ENCODE assay signal across 14 mouse cellular contexts in the genomic region with DNA sequence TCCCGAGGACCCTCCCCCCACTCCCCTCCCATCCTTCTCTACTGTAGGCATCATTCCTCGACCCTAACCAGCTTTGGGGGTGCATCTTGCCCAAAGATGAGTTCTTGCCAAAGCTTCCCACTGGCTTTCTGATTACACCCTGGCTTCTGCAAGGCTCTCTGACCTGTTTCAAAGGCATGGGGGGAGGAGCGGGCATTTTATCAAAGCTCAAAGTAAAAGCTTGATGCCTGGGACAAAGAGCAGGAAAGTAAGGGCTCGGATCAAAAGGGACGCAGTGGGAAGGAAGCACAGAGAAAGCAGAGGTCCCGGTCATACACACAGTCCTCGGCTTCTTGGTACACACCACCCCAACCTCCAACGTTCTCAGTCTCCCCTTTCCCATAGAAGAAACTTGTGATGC. TPM values are rescaled to one million over a fixed set of nuclear protein-coding genes. Genes with fewer than 3 reads are reported as not detected.
"Had no signal": no experiment of that assay in that cellular context is flagged by ENCODE, and none has a peak within 500 bp of the region (broad histone marks: within the 10 kb centered on the region; RNA-seq: fewer than 3 reads in every experiment).

No protein-coding gene starts in this region.

- H3K4me3 ChIP-seq: limb, embryonic 12.5 days; lung, embryonic 15.5 days; megakaryocyte, embryonic 14.5 days; neural tube, embryonic 12.5 days had no signal

- H3K4me1 ChIP-seq: limb, embryonic 12.5 days; neural tube, embryonic 12.5 days had no signal

- H3K9me3 ChIP-seq: limb, embryonic 12.5 days; lung, embryonic 15.5 days; megakaryocyte, embryonic 14.5 days; neural tube, embryonic 12.5 days had no signal

- H3K4me2 ChIP-seq: limb, embryonic 12.5 days; lung, embryonic 15.5 days; neural tube, embryonic 12.5 days had no signal

- H3K27me3 ChIP-seq: limb, embryonic 12.5 days; lung, embryonic 15.5 days; neural tube, embryonic 12.5 days had no signal

- H3K27ac ChIP-seq: kidney, postnatal 0 days; limb, embryonic 12.5 days; lung, embryonic 15.5 days; macrophage; neural tube, embryonic 12.5 days had no signal

- H3K9ac ChIP-seq: limb, embryonic 12.5 days; lung, embryonic 15.5 days; neural tube, embryonic 12.5 days had no signal

- DNase-seq: kidney, adult 9 months; layer of hippocampus, adult 9-11 months; layer of hippocampus, postnatal 36 days; lung, postnatal 14 days; midbrain, embryonic 14.5 days; thymus, postnatal 25 days had no signal

- H3K36me3 ChIP-seq: limb, embryonic 12.5 days; lung, embryonic 15.5 days; neural tube, embryonic 12.5 days had no signal

- ATAC-seq: intestine, postnatal 0 days had no signal

RNA-seq across cellular contexts. Expression of gene Nutf2-ps1, which starts 14.7 kb away (rescaled TPM):
- total RNA-seq: monocyte, adult 5-6 weeks had no signal
